Mouse (Mus musculus): ENCODE data around the gene Dtx1. TPM values are rescaled to one million over a fixed set of nuclear protein-coding genes. Genes with fewer than 3 reads are reported as not detected.

Dtx1 gene
- total and polyA plus RNA-seq, 3 experiments, result 0.12 to 0.63 TPM; not detected in 1

- no peak for DNase-seq (ENCODE audit: low read depth, low spot score)
- H3K36me3 ChIP-seq (ENCODE audit: control insufficient read depth in 1 of 2, insufficient read depth in 2 of 2, low read length in 2 of 2), result no peaks in the 10 kb centered on the region
- no peaks in the 10 kb centered on the region for H3K79me2 ChIP-seq (ENCODE audit: control insufficient read depth, insufficient read depth, low read length, poor library complexity)
- no peaks in the 10 kb centered on the region for H3K9me3 ChIP-seq (replicated peaks; ENCODE audit: insufficient read depth, low read length)
- TF ChIP-seq CHD2 (IDR thresholded peaks at IDR 0.05; ENCODE audit: low read length) (no peak), USF1 (IDR thresholded peaks at IDR 0.05; ENCODE audit: low read depth, low read length) (no peak), RCOR1 (IDR thresholded peaks at IDR 0.05; ENCODE audit: low read depth, low read length) (no peak), MYC (IDR thresholded peaks at IDR 0.05; ENCODE audit: low read depth, low read length) (no peak), KAT2A (conservative IDR thresholded peaks at IDR 0.05; ENCODE audit: low read depth, low read length) (no peak), ZNF384 (IDR thresholded peaks at IDR 0.05; ENCODE audit: low read depth, low read length) (no peak), SIN3A (IDR thresholded peaks at IDR 0.05; ENCODE audit: low read length) (no peak), GATA1 (IDR thresholded peaks at IDR 0.05; ENCODE audit: low read depth, low read length) (no peak), MAZ (IDR thresholded peaks at IDR 0.05; ENCODE audit: low read depth, low read length) (no peak)
- H3K9ac ChIP-seq (ENCODE audit: control insufficient read depth, low read depth, low read length, poor library complexity, severe bottlenecking), result no peak overlapping the region
- no peaks in the 10 kb centered on the region for H3K27me3 ChIP-seq (ENCODE audit: control insufficient read depth in 1 of 2, insufficient read depth in 2 of 2, low read length in 2 of 2)
- H3K27ac ChIP-seq (ENCODE audit: control insufficient read depth, low read depth, low read length), result no peak overlapping the region
- no peaks in the 10 kb centered on the region for H3K4me1 ChIP-seq (ENCODE audit: control insufficient read depth in 1 of 2, insufficient read depth in 2 of 2, low read length in 2 of 2)
- no peak overlapping the region for H3K4me3 ChIP-seq (ENCODE audit: control insufficient read depth in 1 of 2, insufficient read depth in 1 of 2, low read depth in 2 of 2, low read length in 2 of 2)
Observed at GRCm38 (mm10) chr5:120702421-120702820, 9.3 kb downstream of the Dtx1 start.

GRCm38 (mm10) chr5:120700996-120701790 is 10.5 kb downstream of the Dtx1 start:
- H3K36me3 ChIP-seq (ENCODE audit: control insufficient read depth in 1 of 2, insufficient read depth in 2 of 2, low read length in 2 of 2), result no peaks in the 10 kb centered on the region
- no peak for DNase-seq (ENCODE audit: low read depth, low spot score)
- no peaks in the 10 kb centered on the region for H3K79me2 ChIP-seq (ENCODE audit: control insufficient read depth, insufficient read depth, low read length, poor library complexity)
- no peaks in the 10 kb centered on the region for H3K27me3 ChIP-seq (ENCODE audit: control insufficient read depth in 1 of 2, insufficient read depth in 2 of 2, low read length in 2 of 2)
- TF ChIP-seq GABPA (IDR thresholded peaks at IDR 0.05; ENCODE audit: low read depth, low read length), result no peak
- no peak overlapping the region for H3K27ac ChIP-seq (ENCODE audit: control insufficient read depth, low read depth, low read length)
- no peak overlapping the region for H3K9ac ChIP-seq (ENCODE audit: control insufficient read depth, low read depth, low read length, poor library complexity, severe bottlenecking)
- H3K9me3 ChIP-seq (replicated peaks; ENCODE audit: insufficient read depth, low read length), result no peaks in the 10 kb centered on the region
- no peaks in the 10 kb centered on the region for H3K4me1 ChIP-seq (ENCODE audit: control insufficient read depth in 1 of 2, insufficient read depth in 2 of 2, low read length in 2 of 2)
- no peak overlapping the region for H3K4me3 ChIP-seq (ENCODE audit: control insufficient read depth in 1 of 2, insufficient read depth in 1 of 2, low read depth in 2 of 2, low read length in 2 of 2)

- Histone ChIP-seq H3K27ac (ENCODE audit: control insufficient read depth, low read depth, low read length) (no peak overlapping the region), H3K4me3 (ENCODE audit: control insufficient read depth in 1 of 2, insufficient read depth in 1 of 2, low read depth in 2 of 2, low read length in 2 of 2) (no peak overlapping the region), H3K9me3 (replicated peaks; ENCODE audit: insufficient read depth, low read length) (no peaks in the 10 kb centered on the region), H3K9ac (ENCODE audit: control insufficient read depth, low read depth, low read length, poor library complexity, severe bottlenecking) (no peak overlapping the region), H3K36me3 (ENCODE audit: control insufficient read depth in 1 of 2, insufficient read depth in 2 of 2, low read length in 2 of 2) (no peaks in the 10 kb centered on the region), H3K4me1 (ENCODE audit: control insufficient read depth in 1 of 2, insufficient read depth in 2 of 2, low read length in 2 of 2) (no peaks in the 10 kb centered on the region), H3K27me3 (ENCODE audit: control insufficient read depth in 1 of 2, insufficient read depth in 2 of 2, low read length in 2 of 2) (no peaks in the 10 kb centered on the region), H3K79me2 (ENCODE audit: control insufficient read depth, insufficient read depth, low read length, poor library complexity) (no peaks in the 10 kb centered on the region)
- TF ChIP-seq BHLHE40 (IDR thresholded peaks at IDR 0.05; ENCODE audit: borderline replicate concordance, low read depth, low read length) (no peak), TCF12 (IDR thresholded peaks at IDR 0.05; ENCODE audit: low read depth, low read length) (no peak)
- no peak for DNase-seq (ENCODE audit: low read depth, low spot score)
Observed at GRCm38 (mm10) chr5:120698801-120699391, 12.8 kb downstream of the Dtx1 start.

Data from MEL (cell line).